Mouse (Mus musculus): ENCODE measurements around the gene Nhlh2.
A peak's percentile ranks its signal among the peaks of the same experiment; 100 is the strongest.

Nhlh2 gene

GRCm38 (mm10) chr3:102009926-102010381 lies at the start of gene Nhlh2:
Nhlh2 (plus strand) TSS chr3:102010076.
- peak; percentile 61 to 77 for DNase-seq

- peak; percentile 49 to 54 for DNase-seq
These were observed 48.6 kb upstream of the Nhlh2 start for GRCm38 (mm10) chr3:101961146-101961835.

- DNase-seq, result no peak
These were observed 46.4 kb upstream of the Nhlh2 start for GRCm38 (mm10) chr3:101963501-101963900.

- DNase-seq, result no peak
These were observed 45.5 kb upstream of the Nhlh2 start for GRCm38 (mm10) chr3:101964352-101964751.

GRCm38 (mm10) chr3:101966825-101967558 lies 42.9 kb upstream of the Nhlh2 start:
- DNase-seq, result peak; percentile 16 to 47

GRCm38 (mm10) chr3:101975337-101975736 lies 34.5 kb upstream of the Nhlh2 start:
- peak in 1 of 2 experiments; percentile 20 for DNase-seq

- DNase-seq, result no peak
These were observed 31.4 kb upstream of the Nhlh2 start for GRCm38 (mm10) chr3:101978299-101978994.

GRCm38 (mm10) chr3:101983917-101984316 lies 26.0 kb upstream of the Nhlh2 start:
- DNase-seq, result no peak

GRCm38 (mm10) chr3:101985634-101986033 lies 24.2 kb upstream of the Nhlh2 start:
- DNase-seq, result peak; percentile 49 to 66

- DNase-seq, result no peak
These were observed 19.7 kb upstream of the Nhlh2 start for GRCm38 (mm10) chr3:101990136-101990535.

- DNase-seq, result no peak
These were observed 18.8 kb upstream of the Nhlh2 start for GRCm38 (mm10) chr3:101990995-101991516.

GRCm38 (mm10) chr3:101997851-101998250 lies 12.0 kb upstream of the Nhlh2 start:
- peak in 1 of 2 experiments; percentile 43 for DNase-seq

- DNase-seq, result peak; percentile 55 to 57
These were observed 923 bp downstream of the Nhlh2 start for GRCm38 (mm10) chr3:102010681-102011317.

- DNase-seq, result peak; percentile 76 to 85
These were observed 1.6 kb downstream of the Nhlh2 start for GRCm38 (mm10) chr3:102011318-102012075.

GRCm38 (mm10) chr3:102012076-102012610 lies 2.3 kb downstream of the Nhlh2 start:
- peak; percentile 64 to 72 for DNase-seq

GRCm38 (mm10) chr3:102012611-102013211 lies 2.8 kb downstream of the Nhlh2 start:
- DNase-seq, result peak; percentile 99

GRCm38 (mm10) chr3:102020604-102021003 lies 10.7 kb downstream of the Nhlh2 start:
- no peak for DNase-seq

GRCm38 (mm10) chr3:102022721-102023120 lies 12.8 kb downstream of the Nhlh2 start:
- no peak for DNase-seq

- DNase-seq, result peak; percentile 79 to 87
These were observed 13.5 kb downstream of the Nhlh2 start for GRCm38 (mm10) chr3:102023337-102023736.

- no peak for DNase-seq
These were observed 14.0 kb downstream of the Nhlh2 start for GRCm38 (mm10) chr3:102023829-102024228.

GRCm38 (mm10) chr3:102024981-102025451 lies 15.1 kb downstream of the Nhlh2 start:
- DNase-seq, result no peak
